Mouse (Mus musculus): Measurements from ENCODE around the gene Insyn1. TPM values are rescaled to one million over a fixed set of nuclear protein-coding genes. Genes with fewer than 3 reads are reported as not detected.

Gene Insyn1
- 46.6 TPM for polyA plus RNA-seq (2021)

DNA sequence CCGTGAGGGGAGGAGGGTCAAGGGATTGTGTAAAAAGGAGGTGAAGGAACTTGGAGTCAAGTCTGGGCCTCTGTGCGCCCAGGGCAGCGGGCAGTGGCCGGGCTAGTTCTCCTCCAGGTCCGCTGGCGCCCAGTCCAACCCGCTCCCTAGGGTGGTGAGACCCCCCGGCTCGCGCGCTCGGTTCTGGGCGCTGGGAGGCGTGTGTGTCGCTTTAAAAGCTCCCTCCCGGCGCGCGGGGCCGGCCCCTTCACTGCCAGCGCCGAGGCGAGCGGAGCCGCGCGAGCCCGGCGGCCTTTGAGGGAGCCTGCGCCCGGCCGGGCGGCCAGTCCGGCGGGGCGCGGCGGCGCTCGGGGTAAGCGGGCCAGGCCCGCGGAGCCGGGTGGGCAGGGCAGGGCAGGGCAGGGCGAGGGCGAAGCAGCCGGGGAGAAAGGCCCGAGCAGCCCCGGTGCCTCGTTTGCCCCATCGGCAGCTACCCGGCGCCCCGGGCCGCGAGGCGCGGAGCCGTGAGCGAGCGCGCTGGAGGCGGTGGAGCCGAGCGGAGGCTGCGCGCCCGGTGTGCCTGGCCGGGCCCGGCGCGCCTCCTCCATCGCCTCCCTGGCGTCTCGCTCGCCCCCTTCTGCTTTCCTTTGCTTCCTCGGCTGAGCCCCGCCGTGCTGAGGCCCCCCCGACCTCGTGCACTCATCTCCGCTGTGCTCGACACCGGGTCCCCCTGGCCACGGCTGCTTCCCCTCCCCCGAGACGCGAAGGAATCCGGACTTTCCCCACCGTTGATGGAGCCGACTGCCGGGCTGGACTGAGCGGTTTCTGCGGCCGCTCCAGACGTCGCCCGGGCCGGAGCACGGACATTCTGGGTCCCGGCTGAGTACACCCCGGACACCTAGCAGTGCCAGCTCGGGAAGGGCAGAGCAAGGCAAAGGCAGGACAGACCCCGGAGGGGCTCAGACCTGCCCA, at the start of gene Insyn1:
Gene Insyn1 (plus strand): TSS at position 753 of the 951 bp plus-strand sequence.
- no peak for DNase-seq (ENCODE audit: low read depth, low spot score)
- ChIA-PET CTCF (no interaction called here), POLR2A (interaction anchor here (0.6 to 1.4 kb wide), 5 partner anchors 8 to 175 kb away, joined by 3 to 4 read pairs (median 3); no protein-coding TSS in a partner anchor)
- no peak for TF ChIP-seq CTCF (IDR thresholded peaks at IDR 0.05)
- in situ Hi-C loops (cut with MboI; ENCODE audit: low pct_unique_long_range_greater_than_20kb), result no loop called here
- peak; percentile 66 for ATAC-seq
- H3K27me3 ChIP-seq, result no peaks in the 10 kb centered on the region

GRCm38 (mm10) chr9:58438921-58439396, 49.4 kb upstream of the Insyn1 start:
- in situ Hi-C loops (cut with MboI; ENCODE audit: low pct_unique_long_range_greater_than_20kb), result no loop called here
- no peak for DNase-seq (ENCODE audit: low read depth, low spot score)
- ChIA-PET CTCF (interaction anchor here (1.0 to 1.7 kb wide), 3 partner anchors 9 to 23 kb away, joined by 3 to 5 read pairs (median 4); no protein-coding TSS in a partner anchor), POLR2A (interaction anchor here (1.0 to 1.3 kb wide), 3 partner anchors 15 to 66 kb away, joined by 3 read pairs; no protein-coding TSS in a partner anchor)
- TF ChIP-seq CTCF (IDR thresholded peaks at IDR 0.05), result no peak
- no peaks in the 10 kb centered on the region for H3K27me3 ChIP-seq
- no peak for ATAC-seq

GRCm38 (mm10) chr9:58440100-58440499, 48.3 kb upstream of the Insyn1 start:
- no peak for ATAC-seq
- no peak for DNase-seq (ENCODE audit: low read depth, low spot score)
- ChIA-PET CTCF (no interaction called here), POLR2A (no interaction called here)
- no peak for TF ChIP-seq CTCF (IDR thresholded peaks at IDR 0.05)
- no peaks in the 10 kb centered on the region for H3K27me3 ChIP-seq
- in situ Hi-C loops (cut with MboI; ENCODE audit: low pct_unique_long_range_greater_than_20kb), result no loop called here

DNA sequence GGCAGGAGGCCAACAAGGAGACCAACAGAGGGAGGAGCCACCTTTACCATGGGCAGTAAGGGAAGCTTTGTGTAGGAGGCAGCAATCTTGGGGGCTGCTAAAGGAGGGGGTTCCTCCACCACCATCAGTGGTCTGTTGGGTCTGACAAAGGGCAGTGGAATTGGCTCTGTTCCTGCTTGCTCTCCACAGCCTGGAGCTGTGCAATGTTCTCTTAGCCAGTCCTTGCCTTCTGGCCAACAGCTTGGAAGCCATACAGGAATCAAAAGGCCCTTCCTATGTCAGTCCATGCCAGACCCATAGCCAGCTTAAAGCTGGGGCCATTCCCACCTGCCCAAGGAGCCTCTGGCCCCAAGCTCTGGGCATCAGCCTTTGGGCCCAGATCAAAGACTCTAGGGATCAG, 47.8 kb upstream of the Insyn1 start:
- no peak for DNase-seq (ENCODE audit: low read depth, low spot score)
- in situ Hi-C loops (cut with MboI; ENCODE audit: low pct_unique_long_range_greater_than_20kb), result no loop called here

GRCm38 (mm10) chr9:58441351-58442104, 46.9 kb upstream of the Insyn1 start:
- TF ChIP-seq CTCF (IDR thresholded peaks at IDR 0.05), result no peak
- ChIA-PET POLR2A (interaction anchor here (1.0 kb wide), 1 partner anchor 47 kb away, joined by 3 read pairs; the partner anchor contains the start of gene Insyn1), CTCF (interaction anchor here (0.7 to 1.0 kb wide), 3 partner anchors 48 to 66 kb away, joined by 3 read pairs; no protein-coding TSS in a partner anchor)
- no peak for ATAC-seq
- peak; percentile 71 for DNase-seq (ENCODE audit: low read depth, low spot score)
- no peaks in the 10 kb centered on the region for H3K27me3 ChIP-seq
- in situ Hi-C loops (cut with MboI; ENCODE audit: low pct_unique_long_range_greater_than_20kb), result no loop called here

More for the DNA sequence above, 47.8 kb upstream of the Insyn1 start:
- no peak for TF ChIP-seq CTCF (IDR thresholded peaks at IDR 0.05)
- ChIA-PET CTCF (no interaction called here), POLR2A (interaction anchor here (1.0 kb wide), 1 partner anchor 48 kb away, joined by 3 read pairs; the partner anchor contains the start of gene Insyn1)
- no peaks in the 10 kb centered on the region for H3K27me3 ChIP-seq
- no peak for ATAC-seq

DNA sequence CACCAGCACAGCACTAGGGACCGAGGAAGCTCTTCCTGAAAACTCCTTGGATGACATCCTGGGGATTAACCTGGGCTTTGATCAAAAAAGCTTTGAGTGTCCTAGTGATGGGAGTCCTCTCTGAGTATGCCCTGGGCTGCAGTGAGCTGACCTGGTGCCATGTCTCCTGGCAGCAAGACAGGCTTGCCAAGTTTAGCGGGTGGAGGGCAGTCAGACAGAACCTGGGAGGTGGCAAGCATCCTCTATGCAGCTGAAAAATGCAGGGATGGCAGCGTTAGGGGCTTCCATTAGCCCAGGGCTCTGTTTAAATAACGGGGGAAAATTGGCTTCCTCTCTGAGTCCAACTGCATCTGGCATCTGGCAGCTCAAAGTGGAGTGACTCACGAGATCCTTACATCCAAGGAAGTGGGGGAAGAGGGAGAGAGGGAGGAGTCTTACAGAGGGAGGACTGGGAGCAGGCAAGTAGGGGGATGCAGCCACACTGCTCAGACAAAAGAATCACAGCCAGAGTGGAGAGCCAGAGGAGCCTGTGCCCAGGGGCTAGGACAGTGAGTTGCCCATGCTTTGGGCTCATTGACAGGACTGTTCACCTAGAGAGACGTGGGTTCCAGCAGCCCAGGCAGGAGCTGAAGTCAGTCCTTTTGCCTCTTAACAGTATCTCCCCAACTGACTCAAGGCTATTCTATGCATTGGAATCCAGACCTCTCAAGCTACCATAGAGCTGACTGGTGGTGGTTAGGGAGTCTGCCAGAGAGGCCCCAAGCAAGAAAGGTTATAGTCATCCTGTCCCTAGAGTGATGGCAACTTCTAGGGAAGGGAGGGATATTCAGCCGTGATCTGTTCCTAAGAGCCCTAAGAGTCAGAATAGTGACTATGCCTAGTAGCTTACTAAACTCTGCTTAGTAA, 46.0 kb upstream of the Insyn1 start:
- H3K27me3 ChIP-seq, result no peaks in the 10 kb centered on the region
- no peak for TF ChIP-seq CTCF (IDR thresholded peaks at IDR 0.05)
- ChIA-PET CTCF (interaction anchor here (0.7 to 1.0 kb wide), 3 partner anchors 49 to 67 kb away, joined by 3 read pairs; no protein-coding TSS in a partner anchor), POLR2A (interaction anchor here (1.0 to 1.1 kb wide), 2 partner anchors 15 to 48 kb away, joined by 3 read pairs; no protein-coding TSS in a partner anchor)
- no peak for DNase-seq (ENCODE audit: low read depth, low spot score)
- peak; percentile 26 for ATAC-seq
- in situ Hi-C loops (cut with MboI; ENCODE audit: low pct_unique_long_range_greater_than_20kb), result no loop called here

GRCm38 (mm10) chr9:58443061-58443460, 45.3 kb upstream of the Insyn1 start:
- H3K27me3 ChIP-seq, result no peaks in the 10 kb centered on the region
- POLR2A ChIA-PET, result interaction anchor here (1.0 to 1.1 kb wide), 2 partner anchors 14 to 49 kb away, joined by 3 read pairs; no protein-coding TSS in a partner anchor

DNA sequence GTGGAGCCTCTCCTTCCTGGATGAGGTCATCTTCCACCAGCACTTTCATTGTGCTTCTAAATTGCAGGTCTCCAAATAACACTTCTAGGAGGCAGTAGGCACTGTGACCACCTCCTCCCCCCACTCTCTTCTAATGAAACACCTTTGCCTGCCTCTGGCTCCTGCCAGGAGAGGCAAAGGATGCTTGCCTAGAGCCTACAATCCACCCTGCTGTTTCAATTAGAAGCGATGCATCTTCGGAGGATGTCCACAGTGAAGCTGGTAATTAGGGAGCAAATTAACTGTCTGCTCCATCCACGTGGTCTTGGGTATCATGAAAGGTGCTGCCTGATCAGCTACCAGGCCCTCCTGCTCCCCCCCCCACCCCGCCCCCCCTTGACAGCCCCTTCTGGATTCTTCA, 41.6 kb upstream of the Insyn1 start:
- TF ChIP-seq CTCF (IDR thresholded peaks at IDR 0.05), result no peak
- POLR2A ChIA-PET, result interaction anchor here (1.2 kb wide), 1 partner anchor 10 kb away, joined by 4 read pairs; no protein-coding TSS in a partner anchor
- DNase-seq (ENCODE audit: low read depth, low spot score) (no peak), ATAC-seq (no peak)
- H3K27me3 ChIP-seq, result no peaks in the 10 kb centered on the region
- in situ Hi-C loops (cut with MboI; ENCODE audit: low pct_unique_long_range_greater_than_20kb), result no loop called here
- CTCF ChIA-PET, result interaction anchor here (0.7 kb wide), 1 partner anchor 198 kb away, joined by 3 read pairs; no protein-coding TSS in a partner anchor

More at GRCm38 (mm10) chr9:58443061-58443460, 45.3 kb upstream of the Insyn1 start:
- no peak for TF ChIP-seq CTCF (IDR thresholded peaks at IDR 0.05)
- in situ Hi-C loops (cut with MboI; ENCODE audit: low pct_unique_long_range_greater_than_20kb), result no loop called here
- CTCF ChIA-PET, result no interaction called here
- no peak for DNase-seq (ENCODE audit: low read depth, low spot score)
- no peak for ATAC-seq

DNA sequence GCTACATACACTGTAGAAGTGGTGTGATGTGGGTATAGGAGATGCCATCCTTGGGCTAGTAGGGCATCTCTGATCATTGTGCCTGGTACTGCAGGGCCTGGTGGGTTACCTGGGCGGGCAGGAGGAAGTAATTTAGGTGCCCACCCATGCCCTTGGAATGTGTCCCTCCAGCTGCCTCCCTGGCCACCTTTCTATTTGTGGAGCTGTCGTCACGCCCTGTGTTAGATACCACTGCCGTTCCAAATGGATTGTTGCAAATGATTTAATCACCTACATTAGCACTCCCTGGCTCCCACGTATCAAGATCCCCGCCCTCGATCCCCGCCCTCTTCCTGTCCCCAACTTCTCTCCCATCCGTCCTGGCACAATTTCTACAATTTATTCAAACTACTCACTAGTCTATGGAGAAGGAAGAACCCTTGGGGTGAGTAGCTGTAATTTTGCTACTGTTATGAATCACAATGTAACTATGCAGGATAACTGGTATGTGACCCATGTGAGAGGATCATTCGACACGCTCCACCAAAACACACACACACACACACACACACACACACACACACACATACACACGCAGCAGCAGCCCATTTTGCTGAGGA, 40.3 kb upstream of the Insyn1 start:
- H3K27me3 ChIP-seq, result no peaks in the 10 kb centered on the region
- no peak for DNase-seq (ENCODE audit: low read depth, low spot score)
- ChIA-PET CTCF (interaction anchor here (1.1 kb wide), 1 partner anchor 10 kb away, joined by 4 read pairs; no protein-coding TSS in a partner anchor), POLR2A (interaction anchor here (0.6 to 1.2 kb wide), 4 partner anchors 10 to 55 kb away, joined by 3 to 4 read pairs (median 3); no protein-coding TSS in a partner anchor)
- TF ChIP-seq CTCF (IDR thresholded peaks at IDR 0.05), result no peak
- in situ Hi-C loops (cut with MboI; ENCODE audit: low pct_unique_long_range_greater_than_20kb), result no loop called here
- ATAC-seq, result peak; percentile 19
